23 mouse cellular contexts compared by ENCODE assay signal in genomic region chr9:119926497-119926896, GRCm38 (mm10). TPM values are rescaled to one million over a fixed set of nuclear protein-coding genes. Genes with fewer than 3 reads are reported as not detected.
DNase-seq lines count a peak whose midpoint lies in the region; ATAC-seq and TF ChIP-seq lines count a peak whose summit lies in the region.
"Had no signal": no experiment of that assay in that cellular context is flagged by ENCODE, and none has a peak within 500 bp of the region (broad histone marks: within the 10 kb centered on the region; RNA-seq: fewer than 3 reads in every experiment).

No protein-coding gene starts in this region.

- peak; percentile 57 for DNase-seq in kidney, postnatal 0 days (ENCODE audit: low spot score)
- no peak for DNase-seq in kidney, adult 11 months
- no peak for DNase-seq in lung, adult 2 months
- DNase-seq in NIH3T3 (ENCODE audit: low read depth) = peak; percentile 45
- DNase-seq in kidney, postnatal 4 days = peak; percentile 53 to 65
- DNase-seq in cerebellum, adult 8-10 months = no peak
- no peak for DNase-seq in thymus, adult 2 months
- DNase-seq: adrenal gland, adult 2 months; cerebellum, adult 11 months; gastrocnemius, postnatal 36 days; heart, adult 2 months; heart, postnatal 14 days; liver; midbrain, embryonic 14.5 days; right cerebral cortex, postnatal 14 days; thymus, postnatal 4 days had no signal

- no peak overlapping the region for H3K4me3 ChIP-seq in kidney, postnatal 0 days (replicated peaks; ENCODE audit: low read depth, low read length)
- H3K4me3 ChIP-seq in lung, embryonic 15.5 days = no peak overlapping the region
- no peak overlapping the region for H3K4me3 ChIP-seq in lung, adult 2 months (replicated peaks; ENCODE audit: extremely low read depth, low read depth, low read length)
- no peak overlapping the region for H3K4me3 ChIP-seq in thymus, adult 2 months (ENCODE audit: control insufficient read depth, insufficient read depth, low read length)
- H3K4me3 ChIP-seq: embryonic facial prominence, embryonic 12.5 days; heart, adult 2 months; heart, embryonic 13.5 days; limb, embryonic 10.5 days; neural tube, embryonic 12.5 days had no signal

- H3K4me2 ChIP-seq in kidney, postnatal 0 days (ENCODE audit: low read length) = no peak overlapping the region
- H3K4me2 ChIP-seq in lung, embryonic 15.5 days = 0 out of 2 replicates have a peak overlapping the region, but pooled peaks have one; percentile 38
- H3K4me2 ChIP-seq: embryonic facial prominence, embryonic 12.5 days; heart, embryonic 13.5 days; neural tube, embryonic 12.5 days had no signal

- H3K9ac ChIP-seq in kidney, postnatal 0 days (ENCODE audit: low read depth, low read length) = no peak overlapping the region
- no peak overlapping the region for H3K9ac ChIP-seq in lung, embryonic 15.5 days
- H3K9ac ChIP-seq: embryonic facial prominence, embryonic 12.5 days; heart, embryonic 13.5 days; neural tube, embryonic 12.5 days had no signal

- no peak for ATAC-seq in kidney, postnatal 0 days (replicated peaks; ENCODE audit: low FRiP score, low read depth)
- ATAC-seq in lung, embryonic 15.5 days (ENCODE audit: borderline replicate concordance, extremely low read depth, low FRiP score, low TSS enrichment) = peak; percentile 79

- 67% methylated on average over 5 of the region's 5 CpGs for WGBS in kidney, postnatal 0 days
- WGBS in lung, embryonic 15.5 days = 37% methylated on average over 5 of the region's 5 CpGs
- 64% methylated on average over 5 of the region's 5 CpGs for WGBS in lung, adult 2 months
- whole genome bisulfite sequencing in thymus, adult 2 months = 97% methylated on average over 5 of the region's 5 CpGs

- no peak for TF ChIP-seq POLR2A in lung, adult 2 months (IDR thresholded peaks at IDR 0.05; ENCODE audit: borderline replicate concordance, extremely low read depth, low read depth, low read length)
- no peak for TF ChIP-seq POLR2A in thymus, adult 2 months (IDR thresholded peaks at IDR 0.05; ENCODE audit: control insufficient read depth, extremely low read depth, insufficient read depth, low read length, poor library complexity)

- H3K27ac ChIP-seq in kidney, postnatal 0 days = no peak overlapping the region
- peak overlapping the region; percentile 94 for H3K27ac ChIP-seq in lung, embryonic 15.5 days
- H3K27ac ChIP-seq in thymus, adult 2 months (ENCODE audit: control insufficient read depth, insufficient read depth, low read length) = no peak overlapping the region
- H3K27ac ChIP-seq: embryonic facial prominence, embryonic 12.5 days; heart, adult 2 months; heart, embryonic 13.5 days; hindbrain, postnatal 0 days; limb, embryonic 10.5 days; neural tube, embryonic 12.5 days had no signal

- TF ChIP-seq CTCF in kidney, postnatal 0 days (IDR thresholded peaks at IDR 0.05; ENCODE audit: low read depth) = no peak
- no peak for TF ChIP-seq CTCF in lung, adult 2 months (IDR thresholded peaks at IDR 0.05; ENCODE audit: insufficient read depth, low read length)
- TF ChIP-seq CTCF in thymus, adult 2 months (IDR thresholded peaks at IDR 0.05; ENCODE audit: borderline replicate concordance, control insufficient read depth, extremely low read depth, insufficient read depth, low read length, poor library complexity) = no peak

- H3K27me3 ChIP-seq in kidney, postnatal 0 days (ENCODE audit: insufficient read depth, low read length) = no peaks in the 10 kb centered on the region
- H3K27me3 ChIP-seq in lung, embryonic 15.5 days = no peaks in the 10 kb centered on the region
- H3K27me3 ChIP-seq in thymus, adult 2 months (ENCODE audit: control insufficient read depth, insufficient read depth, low read length) = no peaks in the 10 kb centered on the region
- H3K27me3 ChIP-seq: embryonic facial prominence, embryonic 12.5 days; heart, embryonic 13.5 days; neural tube, embryonic 12.5 days had no signal

- no peaks in the 10 kb centered on the region for H3K4me1 ChIP-seq in kidney, postnatal 0 days (replicated peaks; ENCODE audit: insufficient read depth, low read length)
- H3K4me1 ChIP-seq in lung, embryonic 15.5 days = peaks cover 25% of the 10 kb centered on the region
- no peaks in the 10 kb centered on the region for H3K4me1 ChIP-seq in lung, adult 2 months (ENCODE audit: control insufficient read depth, insufficient read depth, low read length)
- H3K4me1 ChIP-seq in thymus, adult 2 months (replicated peaks; ENCODE audit: control insufficient read depth, insufficient read depth, low read length) = no peaks in the 10 kb centered on the region
- H3K4me1 ChIP-seq: embryonic facial prominence, embryonic 12.5 days; heart, embryonic 13.5 days; limb, embryonic 10.5 days; neural tube, embryonic 12.5 days had no signal

- H3K9me3 ChIP-seq in kidney, postnatal 0 days (replicated peaks; ENCODE audit: low read length) = no peaks in the 10 kb centered on the region
- H3K9me3 ChIP-seq in lung, embryonic 15.5 days = no peaks in the 10 kb centered on the region
- H3K9me3 ChIP-seq: embryonic facial prominence, embryonic 12.5 days; G1E; heart, embryonic 13.5 days; limb, embryonic 10.5 days; neural tube, embryonic 12.5 days had no signal

- peaks cover 72% of the 10 kb centered on the region for H3K36me3 ChIP-seq in kidney, postnatal 0 days (ENCODE audit: insufficient read depth, low read length)
- H3K36me3 ChIP-seq in lung, embryonic 15.5 days = peaks cover 66% of the 10 kb centered on the region
- H3K36me3 ChIP-seq in thymus, adult 2 months (ENCODE audit: control insufficient read depth, insufficient read depth, low read length) = peaks cover 44% of the 10 kb centered on the region

RNA-seq across cellular contexts. Expression of gene Gorasp1, which starts 10.9 kb away (rescaled TPM):
- polyA plus RNA-seq in kidney, postnatal 0 days (2015; fragmentation: Nextera tagmentation; extraction: Ambion mirVana) = 18.3 and 19.1 TPM in 2 replicates
- polyA plus RNA-seq in lung, embryonic 15.5 days (2015; fragmentation: Nextera tagmentation; extraction: Ambion mirVana) = 31.1 and 35.6 TPM in 2 replicates
- polyA plus RNA-seq in lung, adult 2 months (2012; rRNA removed) = 15.7 and 16.2 TPM in 2 replicates
- polyA plus RNA-seq in thymus, adult 2 months (2012; rRNA removed) = 10.8 and 11.0 TPM in 2 replicates

RNA-seq across cellular contexts. Expression of gene Ttc21a, which starts 10.9 kb away (rescaled TPM):
- 0.03 and 0.06 TPM in 2 replicates for polyA plus RNA-seq in kidney, postnatal 0 days (2015; fragmentation: Nextera tagmentation; extraction: Ambion mirVana)
- 0.67 and 1.1 TPM in 2 replicates for polyA plus RNA-seq in lung, embryonic 15.5 days (2015; fragmentation: Nextera tagmentation; extraction: Ambion mirVana)
- 9.5 and 11.4 TPM in 2 replicates for polyA plus RNA-seq in lung, adult 2 months (2012; rRNA removed)
- polyA plus RNA-seq in thymus, adult 2 months (2012; rRNA removed) = 0.18 and 0.29 TPM in 2 replicates

RNA-seq across cellular contexts. Expression of gene Wdr48, which starts 31.8 kb away (rescaled TPM):
- polyA plus RNA-seq in kidney, postnatal 0 days (2015; fragmentation: Nextera tagmentation; extraction: Ambion mirVana) = 30.8 and 31.1 TPM in 2 replicates
- polyA plus RNA-seq in lung, embryonic 15.5 days (2015; fragmentation: Nextera tagmentation; extraction: Ambion mirVana) = 53.3 and 54.1 TPM in 2 replicates
- polyA plus RNA-seq in lung, adult 2 months (2012; rRNA removed) = 35.9 and 47.3 TPM in 2 replicates
- 78.9 and 90.5 TPM in 2 replicates for polyA plus RNA-seq in thymus, adult 2 months (2012; rRNA removed)

RNA-seq across cellular contexts. Expression of gene Csrnp1, which starts 58.0 kb away (rescaled TPM):
- 4.8 and 7.8 TPM in 2 replicates for polyA plus RNA-seq in kidney, postnatal 0 days (2015; fragmentation: Nextera tagmentation; extraction: Ambion mirVana)
- 8.2 and 8.7 TPM in 2 replicates for polyA plus RNA-seq in lung, embryonic 15.5 days (2015; fragmentation: Nextera tagmentation; extraction: Ambion mirVana)
- 53.3 and 110 TPM in 2 replicates for polyA plus RNA-seq in lung, adult 2 months (2012; rRNA removed)
- 283 and 325 TPM in 2 replicates for polyA plus RNA-seq in thymus, adult 2 months (2012; rRNA removed)

Comparison
In these comparisons a context has a peak if more than half of its experiments do, and no peak if none do; other contexts are left out.
1. DNase-seq: peak in kidney, postnatal 0 days (single experiment), NIH3T3 (single experiment) and kidney, postnatal 4 days (2 of 2); none in kidney, adult 11 months (single experiment), lung, adult 2 months (single experiment), cerebellum, adult 8-10 months (single experiment) and thymus, adult 2 months (single experiment).